Mouse (Mus musculus) cerebellum, postnatal 4 days (tissue): Measurements from ENCODE around the gene Cebpb.
A peak's percentile ranks its signal among the peaks of the same experiment; 100 is the strongest.

Source experiments
- DNase-seq, 2 experiments: peaks; one replicate each; pipeline ENCODE4 v3.0.0; 2022; ENCODE audit warnings: low spot score in 2 of 2, mixed read lengths in 1 of 2

The Cebpb gene

GRCm38 (mm10) chr2:167665972-167666713 lies 22.6 kb upstream of the Cebpb start:
- DNase-seq = no peak

- DNase-seq = no peak
Observed at GRCm38 (mm10) chr2:167668426-167668825, 20.3 kb upstream of the Cebpb start.

DNA sequence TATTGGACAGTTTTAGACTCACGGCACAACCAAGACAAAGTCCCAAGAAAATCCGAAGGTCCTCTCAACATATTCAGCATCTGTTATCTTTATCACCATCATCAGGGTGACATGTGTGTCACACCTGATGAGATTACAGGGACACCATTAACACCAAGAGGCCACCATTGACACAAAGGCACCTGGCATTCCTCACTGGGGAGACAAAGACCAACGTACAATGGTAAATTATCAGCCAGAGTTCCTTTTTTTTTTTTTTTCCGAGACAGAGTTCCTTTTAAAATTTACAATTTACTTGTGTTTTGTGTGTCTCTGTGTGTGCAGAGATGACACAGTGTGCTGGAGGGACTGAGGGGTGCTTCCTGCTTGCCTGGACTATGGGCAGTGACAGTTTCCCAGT lies 19.3 kb upstream of the Cebpb start:
- DNase-seq = no peak

GRCm38 (mm10) chr2:167671101-167671633 lies 17.5 kb upstream of the Cebpb start:
- no peak for DNase-seq

DNA sequence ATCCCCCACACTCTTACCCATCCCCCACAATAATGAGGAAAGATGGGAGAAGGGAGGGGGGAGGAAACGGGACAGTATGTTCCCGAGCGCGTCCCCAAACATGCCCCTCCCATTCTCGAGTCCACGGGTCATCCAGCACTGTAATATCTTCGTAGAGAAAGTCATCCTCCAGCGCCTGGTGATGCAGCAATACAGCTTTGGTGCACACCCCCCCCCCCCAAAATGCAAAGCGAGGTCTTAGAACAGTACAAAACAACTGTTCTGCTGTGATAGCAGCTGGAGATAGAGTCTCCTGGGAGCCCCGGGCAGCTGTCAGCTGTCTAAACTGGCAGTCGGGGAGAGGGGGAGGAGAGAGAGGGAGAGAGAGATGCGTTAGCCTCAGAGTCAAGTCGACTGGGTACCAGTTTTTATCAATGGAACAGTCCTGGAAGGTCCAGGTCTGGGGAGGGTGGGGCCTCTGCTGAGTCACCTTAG lies 16.5 kb upstream of the Cebpb start:
- no peak for DNase-seq

GRCm38 (mm10) chr2:167675120-167675909 lies 13.4 kb upstream of the Cebpb start:
- DNase-seq = no peak

- DNase-seq = no peak
Observed at GRCm38 (mm10) chr2:167678600-167678999, 10.1 kb upstream of the Cebpb start.

DNA sequence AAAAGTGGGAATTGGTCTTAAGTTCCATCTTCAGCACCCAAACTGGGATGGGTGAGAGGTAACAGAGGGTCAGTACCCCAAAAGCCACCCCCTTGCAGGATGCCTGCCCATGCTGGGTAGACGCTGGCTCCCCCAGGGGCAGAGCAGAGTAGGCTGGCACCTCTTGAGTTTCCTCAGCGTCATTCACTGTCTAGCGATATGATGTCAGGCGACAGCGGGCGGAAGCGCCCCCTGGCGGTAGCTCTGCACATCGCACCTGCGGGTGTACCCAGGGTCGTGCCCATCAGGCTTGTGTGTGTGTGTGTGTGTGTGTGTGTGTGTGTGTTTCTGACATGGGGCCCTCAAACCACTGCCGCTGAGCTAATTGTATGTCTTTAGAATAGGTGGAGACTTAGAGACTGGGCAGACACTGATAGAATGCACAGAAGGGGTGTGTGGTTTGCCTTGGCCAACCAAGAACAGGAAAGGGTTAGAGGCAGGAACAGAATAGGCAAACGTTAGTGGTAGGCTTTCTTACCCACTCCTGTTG lies 8.7 kb upstream of the Cebpb start:
- peak; percentile 90 to 91 for DNase-seq

- peak in 1 of 2 experiments; percentile 57 for DNase-seq
Observed at GRCm38 (mm10) chr2:167680657-167681056, 8.1 kb upstream of the Cebpb start.

DNA sequence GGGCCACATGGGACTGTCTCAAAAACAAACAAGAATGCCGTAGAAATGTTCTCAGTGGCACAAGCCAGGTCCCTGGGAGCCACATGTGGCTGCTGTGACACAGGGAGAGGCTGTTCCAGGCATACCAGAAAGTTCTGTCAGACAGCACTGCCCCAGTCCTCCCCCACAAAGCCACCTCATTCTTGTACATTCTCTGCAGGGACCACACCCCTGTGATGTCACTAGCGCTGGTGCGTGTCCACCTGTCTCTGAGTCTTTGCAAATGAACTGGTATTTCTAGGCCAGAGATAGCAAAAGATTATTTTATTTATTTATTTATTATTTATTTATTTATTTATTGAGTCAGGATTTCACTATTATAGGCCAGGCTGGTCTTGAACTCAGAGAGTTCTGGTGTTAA lies 5.0 kb upstream of the Cebpb start:
- no peak for DNase-seq

DNA sequence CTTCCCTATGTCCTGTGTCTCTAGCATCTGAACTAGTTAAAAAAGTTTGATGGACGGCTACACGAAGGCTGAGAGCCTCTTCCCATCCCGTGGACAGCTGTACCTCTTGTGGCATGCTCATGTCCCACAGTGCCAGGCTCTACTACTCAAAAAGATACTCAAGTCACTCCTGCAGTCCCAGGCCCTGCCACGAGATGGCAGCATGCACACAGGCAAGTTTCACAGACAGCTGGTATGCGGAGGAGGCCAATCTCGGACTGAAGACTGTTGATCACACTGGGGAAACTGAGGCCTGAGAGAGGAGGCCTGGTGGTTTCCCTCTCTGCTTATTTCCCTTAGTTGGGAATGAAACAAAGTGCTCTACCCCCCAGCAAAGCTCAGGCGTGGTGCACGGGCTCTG lies 3.6 kb upstream of the Cebpb start:
- peak; percentile 96 to 98 for DNase-seq

GRCm38 (mm10) chr2:167685865-167686264 lies 2.9 kb upstream of the Cebpb start:
- no peak for DNase-seq

DNA sequence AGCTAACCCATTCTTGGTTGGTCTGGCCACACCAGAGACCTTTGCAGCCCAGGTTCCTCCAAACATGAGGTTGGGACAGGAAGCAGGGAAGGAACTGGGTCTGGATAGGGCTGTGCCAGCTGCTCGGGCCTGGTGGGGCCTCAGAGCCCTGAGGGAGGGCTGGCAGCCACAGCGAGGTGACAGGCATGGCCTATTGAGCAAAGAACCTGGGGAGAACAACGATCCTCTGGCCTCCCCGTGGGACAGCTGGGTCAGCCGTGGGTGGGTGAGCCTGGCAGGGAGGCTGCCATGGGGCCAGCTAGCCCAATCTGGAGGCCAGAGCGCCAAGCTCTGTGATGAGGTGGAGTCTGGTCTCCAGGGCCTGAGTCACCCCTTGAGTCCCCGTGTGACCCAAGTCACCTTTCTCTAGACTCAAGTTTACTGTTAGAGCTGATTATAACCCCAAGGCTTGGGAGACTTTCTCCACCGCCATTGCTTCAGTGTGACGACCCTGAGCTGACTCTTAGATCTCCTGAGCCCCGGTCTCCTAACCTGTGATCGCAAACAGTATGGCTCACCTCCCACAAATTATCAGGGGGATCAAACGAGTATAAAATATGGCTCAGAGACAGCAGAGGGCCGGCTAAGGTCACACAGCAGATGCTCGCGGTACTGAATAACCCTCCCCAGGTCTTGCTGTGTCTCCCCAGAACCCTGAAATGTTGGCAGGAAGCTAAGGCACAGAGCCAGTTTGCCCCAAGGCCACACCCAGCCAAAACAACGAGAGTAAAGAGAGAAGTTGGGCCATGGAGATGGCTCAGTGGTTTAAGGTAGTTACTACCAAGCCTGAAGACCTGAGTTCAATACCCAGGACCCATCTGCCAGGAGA lies 2.1 kb upstream of the Cebpb start:
- no peak for DNase-seq

DNA sequence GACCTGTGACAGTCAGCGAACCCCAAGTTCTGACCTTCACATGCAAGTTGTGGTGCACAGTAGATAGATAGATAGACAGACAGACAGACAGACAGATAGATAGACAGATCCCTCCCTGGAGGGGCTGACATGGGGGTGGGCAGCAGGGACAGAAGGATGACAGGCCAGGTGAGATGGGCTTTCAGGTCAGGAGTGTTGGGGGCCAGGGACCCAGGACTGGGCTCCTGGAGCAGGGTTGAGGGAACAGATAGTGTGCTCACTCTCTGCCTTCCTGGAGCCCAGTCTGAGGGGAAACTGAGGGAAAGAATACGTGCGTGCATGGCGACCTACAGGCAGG lies 1.5 kb upstream of the Cebpb start:
- no peak for DNase-seq

- no peak for DNase-seq
Observed at GRCm38 (mm10) chr2:167687651-167688101, 1.0 kb upstream of the Cebpb start.

DNA sequence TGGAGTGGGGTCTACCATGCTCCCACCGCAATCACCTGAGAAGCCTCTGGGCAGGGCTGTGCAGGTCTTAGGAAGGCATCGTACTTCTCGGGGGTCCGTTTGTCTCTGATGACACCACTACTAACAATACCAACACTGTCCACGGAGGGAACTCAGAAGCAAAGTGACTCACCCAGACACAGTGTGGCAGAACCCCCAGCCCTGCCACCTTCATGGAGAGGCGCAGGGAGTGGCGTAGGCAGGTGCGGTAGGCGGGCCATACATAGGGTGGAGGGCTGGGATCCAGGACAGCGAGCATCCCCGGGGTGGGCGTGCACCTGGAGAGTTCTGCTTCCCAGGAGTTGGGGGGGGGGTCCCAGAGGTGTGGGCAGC lies 603 bp upstream of the Cebpb start:
- no peak for DNase-seq

DNA sequence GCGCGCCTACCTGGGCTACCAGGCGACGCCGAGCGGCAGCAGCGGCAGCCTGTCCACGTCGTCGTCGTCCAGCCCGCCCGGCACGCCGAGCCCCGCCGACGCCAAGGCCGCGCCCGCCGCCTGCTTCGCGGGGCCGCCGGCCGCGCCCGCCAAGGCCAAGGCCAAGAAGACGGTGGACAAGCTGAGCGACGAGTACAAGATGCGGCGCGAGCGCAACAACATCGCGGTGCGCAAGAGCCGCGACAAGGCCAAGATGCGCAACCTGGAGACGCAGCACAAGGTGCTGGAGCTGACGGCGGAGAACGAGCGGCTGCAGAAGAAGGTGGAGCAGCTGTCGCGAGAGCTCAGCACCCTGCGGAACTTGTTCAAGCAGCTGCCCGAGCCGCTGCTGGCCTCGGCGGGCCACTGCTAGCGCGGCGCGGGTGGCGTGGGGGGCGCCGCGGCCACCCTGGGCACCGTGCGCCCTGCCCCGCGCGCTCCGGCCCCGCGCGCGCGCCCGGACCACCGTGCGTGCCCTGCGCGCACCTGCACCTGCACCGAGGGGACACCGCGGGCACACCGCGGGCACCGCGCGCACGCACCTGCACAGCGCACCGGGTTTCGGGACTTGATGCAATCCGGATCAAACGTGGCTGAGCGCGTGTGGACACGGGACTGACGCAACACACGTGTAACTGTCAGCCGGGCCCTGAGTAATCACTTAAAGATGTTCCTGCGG lies 945 bp downstream of the Cebpb start, which contains the start of gene Tmem189:
Gene Tmem189 (minus strand): TSS at position 322 of the 718 bp plus-strand sequence.
- peak in 1 of 2 experiments; percentile 40 for DNase-seq

DNA sequence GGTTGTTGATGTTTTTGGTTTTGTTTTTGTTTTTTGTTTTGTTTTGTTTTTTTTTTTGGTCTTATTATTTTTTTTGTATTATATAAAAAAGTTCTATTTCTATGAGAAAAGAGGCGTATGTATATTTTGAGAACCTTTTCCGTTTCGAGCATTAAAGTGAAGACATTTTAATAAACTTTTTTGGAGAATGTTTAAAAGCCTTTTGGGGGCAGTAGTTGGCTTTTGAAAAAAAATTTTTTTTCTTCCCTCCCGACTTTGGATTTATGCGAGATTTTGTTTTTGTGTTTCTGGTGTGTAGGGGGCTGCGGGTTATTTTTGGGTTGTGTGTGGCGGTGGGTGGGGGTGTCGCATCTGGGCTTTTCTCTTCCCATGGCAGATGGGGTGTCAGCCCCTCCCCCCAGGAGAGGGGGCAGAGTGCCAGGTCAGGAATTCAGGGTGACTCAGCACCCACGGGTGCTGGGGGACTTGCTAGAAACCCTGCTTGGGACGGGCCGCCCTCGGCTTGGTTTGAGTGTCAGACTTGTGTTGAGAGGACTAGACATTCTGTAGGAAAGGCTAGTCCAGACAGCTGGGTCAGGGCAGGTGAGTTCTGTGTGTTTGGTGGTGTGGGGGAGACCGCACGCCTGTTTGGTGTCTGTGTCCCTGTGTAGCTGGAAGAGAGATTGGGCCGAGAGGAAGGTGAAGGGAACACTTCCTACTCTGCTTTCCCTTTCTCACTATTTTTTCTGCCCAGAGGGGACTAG lies 1.7 kb downstream of the Cebpb start:
- DNase-seq = no peak

- DNase-seq = no peak
Observed at GRCm38 (mm10) chr2:167690962-167691311, 2.2 kb downstream of the Cebpb start.

- DNase-seq = no peak
Observed at GRCm38 (mm10) chr2:167691410-167691809, 2.7 kb downstream of the Cebpb start.
